Mouse (Mus musculus) embryonic facial prominence, embryonic 14.5 days (tissue): Measurements from ENCODE around the gene Maml3. TPM values are rescaled to one million over a fixed set of nuclear protein-coding genes. Genes with fewer than 3 reads are reported as not detected.

Source experiments
- ATAC-seq: fragments of 200-750 bp; cut with Nextera tagmentation; 2 replicates; pipeline ENCODE4 v1.8.0; 2017; ENCODE audit warnings: low read depth, moderate number of reproducible peaks, moderate TSS enrichment
- DNase-seq: peaks from one replicate; pipeline ENCODE4 v3.0.0-alpha.2; 2015; ENCODE audit warnings: low spot score
- H3K27ac ChIP-seq: fragments of 300-500 bp; sonication (generic); replicated peaks from 2 replicates; pipeline ENCODE4 v1.5.1; 2014; ENCODE audit warnings: low read depth, mild to moderate bottlenecking, low read length, moderate library complexity
- H3K27me3 ChIP-seq: fragments of 300-500 bp; sonication (generic); replicated peaks from 2 replicates; pipeline ENCODE4 v1.6.1; 2014; ENCODE audit warnings: low read length; ENCODE audit not compliant: control insufficient read depth, insufficient read depth
- H3K36me3 ChIP-seq: fragments of 300-500 bp; sonication (generic); 2 replicates; pipeline ENCODE4 v1.6.1; 2014; ENCODE audit warnings: low read length, mixed read lengths; ENCODE audit not compliant: control insufficient read depth, insufficient read depth
- H3K4me1 ChIP-seq: fragments of 300-500 bp; sonication (generic); 2 replicates; pipeline ENCODE4 v1.6.1; 2014; ENCODE audit warnings: antibody characterized with exemption, low read length; ENCODE audit not compliant: control insufficient read depth, insufficient read depth
- H3K4me2 ChIP-seq: fragments of 300-500 bp; sonication (generic); 2 replicates; pipeline ENCODE4 v1.6.1; 2014; ENCODE audit warnings: low read depth, mild to moderate bottlenecking, low read length, moderate library complexity, mixed read lengths
- H3K4me3 ChIP-seq: fragments of 300-500 bp; sonication (generic); 2 replicates; pipeline ENCODE4 v1.5.1; 2014; ENCODE audit warnings: low read depth, mild to moderate bottlenecking, low read length
- H3K9ac ChIP-seq: fragments of 300-500 bp; sonication (generic); 2 replicates; pipeline ENCODE4 v1.6.1; 2014; ENCODE audit warnings: low read depth, mild to moderate bottlenecking, low read length, moderate library complexity, mixed read lengths
- H3K9me3 ChIP-seq: fragments of 300-500 bp; sonication (generic); 2 replicates; pipeline ENCODE4 v1.6.1; 2016; ENCODE audit warnings: low read length; ENCODE audit not compliant: control insufficient read depth
- WGBS: fragments of 180-500 bp; shearing (Covaris S2); extraction: QIAGEN DNeasy Blood & Tissue Kit; methylation state at CpG from one replicate; pipeline ENCODE4 v1.1.7; 2014; 5-methylcytosine and 5-hydroxymethylcytosine counted together
- polyA plus RNA-seq: library from polyadenylated mRNA; unstranded; fragments of >200 nt; fragmentation: Nextera tagmentation; extraction: Ambion mirVana; gene quantifications from 2 replicates; pipeline ENCODE4 v1.2.1, GENCODE M21; 2014

Maml3 gene
- polyA plus RNA-seq, 1 experiment from 2014 or later = 4.8 TPM

- ATAC-seq (no peak), DNase-seq (no peak)
- peaks cover 18% of the 10 kb centered on the region for H3K4me1 ChIP-seq
- no peaks in the 10 kb centered on the region for H3K27me3 ChIP-seq
- WGBS = 73% methylated on average over 7 of the region's 7 CpGs
- no peaks in the 10 kb centered on the region for H3K36me3 ChIP-seq
- H3K9ac ChIP-seq = no peak overlapping the region
- H3K9me3 ChIP-seq = peaks cover 4% of the 10 kb centered on the region; the same call in 1 of the 2 replicates
- no peak overlapping the region for H3K27ac ChIP-seq
- no peak overlapping the region for H3K4me3 ChIP-seq
- no peak overlapping the region for H3K4me2 ChIP-seq
Measured at GRCm38 (mm10) chr3:51791542-51791941, 313.3 kb downstream of the Maml3 start.

GRCm38 (mm10) chr3:51789389-51789904 is 315.4 kb downstream of the Maml3 start:
- Histone ChIP-seq H3K4me3 (no peak overlapping the region; the same call in 1 of the 2 replicates), H3K36me3 (no peaks in the 10 kb centered on the region), H3K4me2 (peak overlapping the region; percentile 45), H3K4me1 (peaks cover 18% of the 10 kb centered on the region), H3K27ac (peak overlapping the region; percentile 74), H3K9ac (peak overlapping the region; percentile 51), H3K9me3 (peaks cover 4% of the 10 kb centered on the region; the same call in 1 of the 2 replicates), H3K27me3 (no peaks in the 10 kb centered on the region)
- ATAC-seq = no peak
- no peak for DNase-seq
- 49% methylated on average over 10 of the region's 10 CpGs for WGBS

- ATAC-seq (peak; percentile 87), DNase-seq (peak; percentile 91)
- Histone ChIP-seq H3K4me3 (peak overlapping the region; percentile 28), H3K27ac (peak overlapping the region; percentile 74), H3K27me3 (no peaks in the 10 kb centered on the region), H3K4me1 (peaks cover 18% of the 10 kb centered on the region), H3K4me2 (peak overlapping the region; percentile 45), H3K36me3 (no peaks in the 10 kb centered on the region), H3K9me3 (peaks cover 4% of the 10 kb centered on the region; the same call in 1 of the 2 replicates), H3K9ac (peak overlapping the region; percentile 51)
- WGBS = 3% methylated on average over 17 of the region's 17 CpGs
Measured at GRCm38 (mm10) chr3:51788591-51789339, 316.1 kb downstream of the Maml3 start.

- H3K27me3 ChIP-seq = no peaks in the 10 kb centered on the region
- no peak overlapping the region for H3K4me2 ChIP-seq
- H3K36me3 ChIP-seq = no peaks in the 10 kb centered on the region
- H3K4me1 ChIP-seq = peaks cover 18% of the 10 kb centered on the region
- H3K4me3 ChIP-seq = no peak overlapping the region
- H3K27ac ChIP-seq = 0 out of 2 replicates have a peak overlapping the region, but pooled peaks have one; percentile 74
- DNase-seq (no peak), ATAC-seq (no peak)
- no peak overlapping the region for H3K9ac ChIP-seq
- 100% methylated on average over 2 of the region's 2 CpGs for WGBS
- peaks cover 4% of the 10 kb centered on the region; the same call in 1 of the 2 replicates for H3K9me3 ChIP-seq
Measured at GRCm38 (mm10) chr3:51787945-51788344, 316.9 kb downstream of the Maml3 start.

- Histone ChIP-seq H3K4me3 (no peak overlapping the region), H3K4me2 (no peak overlapping the region), H3K36me3 (no peaks in the 10 kb centered on the region), H3K9ac (no peak overlapping the region), H3K27me3 (no peaks in the 10 kb centered on the region), H3K4me1 (peaks cover 18% of the 10 kb centered on the region), H3K9me3 (peaks cover 4% of the 10 kb centered on the region; the same call in 1 of the 2 replicates), H3K27ac (no peak overlapping the region)
- 76% methylated on average over 7 of the region's 7 CpGs for WGBS
- DNase-seq = no peak
- ATAC-seq = no peak
Measured at GRCm38 (mm10) chr3:51785796-51786195, 319.1 kb downstream of the Maml3 start.

- Histone ChIP-seq H3K4me3 (no peak overlapping the region), H3K4me2 (no peak overlapping the region), H3K9me3 (no peaks in the 10 kb centered on the region), H3K27me3 (no peaks in the 10 kb centered on the region), H3K9ac (no peak overlapping the region), H3K36me3 (no peaks in the 10 kb centered on the region), H3K4me1 (peaks cover 9% of the 10 kb centered on the region; the same call in 1 of the 2 replicates), H3K27ac (no peak overlapping the region)
- ATAC-seq = 0 out of 2 replicates have a peak, but pooled peaks have one; percentile 15
- 89% methylated on average over 10 of the region's 10 CpGs for WGBS
- DNase-seq = no peak
Measured at GRCm38 (mm10) chr3:51782191-51782590, 322.7 kb downstream of the Maml3 start.

- no peaks in the 10 kb centered on the region for H3K9me3 ChIP-seq
- no peaks in the 10 kb centered on the region for H3K36me3 ChIP-seq
- peak overlapping the region; percentile 24; the same call in 1 of the 2 replicates for H3K4me2 ChIP-seq
- ATAC-seq (peak; percentile 80), DNase-seq (peak; percentile 83)
- peak overlapping the region; percentile 49 for H3K27ac ChIP-seq
- peaks cover 9% of the 10 kb centered on the region; the same call in 1 of the 2 replicates for H3K4me1 ChIP-seq
- WGBS = 27% methylated on average over 16 of the region's 16 CpGs
- H3K4me3 ChIP-seq = no peak overlapping the region
- peak overlapping the region; percentile 34; the same call in 1 of the 2 replicates for H3K9ac ChIP-seq
- no peaks in the 10 kb centered on the region for H3K27me3 ChIP-seq
Measured at GRCm38 (mm10) chr3:51778738-51779592, 325.9 kb downstream of the Maml3 start.

GRCm38 (mm10) chr3:51778179-51778578 is 326.7 kb downstream of the Maml3 start:
- no peak overlapping the region for H3K4me2 ChIP-seq
- 73% methylated on average over 3 of the region's 3 CpGs for WGBS
- H3K27ac ChIP-seq = 0 out of 2 replicates have a peak overlapping the region, but pooled peaks have one; percentile 49
- no peaks in the 10 kb centered on the region for H3K36me3 ChIP-seq
- no peak overlapping the region for H3K4me3 ChIP-seq
- no peaks in the 10 kb centered on the region for H3K9me3 ChIP-seq
- H3K9ac ChIP-seq = no peak overlapping the region
- DNase-seq (no peak), ATAC-seq (no peak)
- no peaks in the 10 kb centered on the region for H3K27me3 ChIP-seq
- H3K4me1 ChIP-seq = peaks cover 9% of the 10 kb centered on the region; the same call in 1 of the 2 replicates
